Mouse (Mus musculus): ENCODE results near the gene Fstl4. TPM values are rescaled to one million over a fixed set of nuclear protein-coding genes. Genes with fewer than 3 reads are reported as not detected.

Fstl4 gene
- polyA plus RNA-seq, 1 experiment from 2014 or later: 9.1 TPM

GRCm38 (mm10) chr11:53057821-53058553, 293.6 kb downstream of the Fstl4 start:
- peak overlapping the region; percentile 18; the same call in 1 of the 2 replicates for H3K4me2 ChIP-seq

GRCm38 (mm10) chr11:53058557-53058956, 294.1 kb downstream of the Fstl4 start:
- 20% methylated on average over 7 of the region's 7 CpGs for WGBS (ENCODE audit: insufficient replicate concordance)
- peak overlapping the region; percentile 18; the same call in 1 of the 2 replicates for H3K4me2 ChIP-seq

More at GRCm38 (mm10) chr11:53057821-53058553, 293.6 kb downstream of the Fstl4 start:
- H3K4me3 ChIP-seq (ENCODE audit: low read depth, low read length): no peak overlapping the region
- H3K4me1 ChIP-seq (ENCODE audit: control insufficient read depth, insufficient read depth, low read length): peaks cover 10% of the 10 kb centered on the region
- no peaks in the 10 kb centered on the region for H3K27me3 ChIP-seq (ENCODE audit: control insufficient read depth, insufficient read depth, low read length)
- no peak overlapping the region for H3K27ac ChIP-seq (ENCODE audit: low read depth, low read length)
- no peaks in the 10 kb centered on the region for H3K36me3 ChIP-seq (ENCODE audit: control insufficient read depth, insufficient read depth, low read length)
- H3K9me3 ChIP-seq (replicated peaks; ENCODE audit: control insufficient read depth, low read length): no peaks in the 10 kb centered on the region
- no peak for ATAC-seq (replicated peaks; ENCODE audit: insufficient number of reproducible peaks, low FRiP score, low TSS enrichment)
- WGBS (ENCODE audit: insufficient replicate concordance): 51% methylated on average over 17 of the region's 17 CpGs
- no peak overlapping the region for H3K9ac ChIP-seq (ENCODE audit: low read depth, low read length)

GRCm38 (mm10) chr11:53067699-53068478, 303.5 kb downstream of the Fstl4 start:
- H3K4me2 ChIP-seq: no peak overlapping the region
- H3K36me3 ChIP-seq (ENCODE audit: control insufficient read depth, insufficient read depth, low read length): no peaks in the 10 kb centered on the region
- no peak overlapping the region for H3K27ac ChIP-seq (ENCODE audit: low read depth, low read length)
- H3K9ac ChIP-seq (ENCODE audit: low read depth, low read length): no peak overlapping the region
- no peak for ATAC-seq (replicated peaks; ENCODE audit: insufficient number of reproducible peaks, low FRiP score, low TSS enrichment)
- 47% methylated on average over 14 of the region's 14 CpGs for WGBS (ENCODE audit: insufficient replicate concordance)
- no peaks in the 10 kb centered on the region for H3K9me3 ChIP-seq (replicated peaks; ENCODE audit: control insufficient read depth, low read length)
- no peaks in the 10 kb centered on the region for H3K27me3 ChIP-seq (ENCODE audit: control insufficient read depth, insufficient read depth, low read length)
- no peak overlapping the region for H3K4me3 ChIP-seq (ENCODE audit: low read depth, low read length)
- H3K4me1 ChIP-seq (ENCODE audit: control insufficient read depth, insufficient read depth, low read length): peaks cover 7% of the 10 kb centered on the region; the same call in 1 of the 2 replicates

More at GRCm38 (mm10) chr11:53058557-53058956, 294.1 kb downstream of the Fstl4 start:
- Histone ChIP-seq H3K4me1 (ENCODE audit: control insufficient read depth, insufficient read depth, low read length) (peaks cover 10% of the 10 kb centered on the region), H3K9me3 (replicated peaks; ENCODE audit: control insufficient read depth, low read length) (no peaks in the 10 kb centered on the region), H3K27me3 (ENCODE audit: control insufficient read depth, insufficient read depth, low read length) (no peaks in the 10 kb centered on the region), H3K27ac (ENCODE audit: low read depth, low read length) (no peak overlapping the region), H3K4me3 (ENCODE audit: low read depth, low read length) (no peak overlapping the region), H3K36me3 (ENCODE audit: control insufficient read depth, insufficient read depth, low read length) (no peaks in the 10 kb centered on the region), H3K9ac (ENCODE audit: low read depth, low read length) (no peak overlapping the region)
- ATAC-seq (replicated peaks; ENCODE audit: insufficient number of reproducible peaks, low FRiP score, low TSS enrichment): no peak

- no peak overlapping the region for H3K27ac ChIP-seq (ENCODE audit: low read depth, low read length)
- no peak overlapping the region for H3K4me3 ChIP-seq (ENCODE audit: low read depth, low read length)
Observed at GRCm38 (mm10) chr11:53068479-53069065, 304.1 kb downstream of the Fstl4 start.

GRCm38 (mm10) chr11:53069751-53070150, 305.3 kb downstream of the Fstl4 start:
- no peak overlapping the region for H3K4me3 ChIP-seq (ENCODE audit: low read depth, low read length)
- H3K9me3 ChIP-seq (replicated peaks; ENCODE audit: control insufficient read depth, low read length): no peaks in the 10 kb centered on the region
- WGBS (ENCODE audit: insufficient replicate concordance): 68% methylated on average over 6 of the region's 6 CpGs
- ATAC-seq (replicated peaks; ENCODE audit: insufficient number of reproducible peaks, low FRiP score, low TSS enrichment): no peak
- H3K9ac ChIP-seq (ENCODE audit: low read depth, low read length): no peak overlapping the region
- no peak overlapping the region for H3K27ac ChIP-seq (ENCODE audit: low read depth, low read length)
- H3K36me3 ChIP-seq (ENCODE audit: control insufficient read depth, insufficient read depth, low read length): no peaks in the 10 kb centered on the region
- no peaks in the 10 kb centered on the region for H3K27me3 ChIP-seq (ENCODE audit: control insufficient read depth, insufficient read depth, low read length)
- H3K4me2 ChIP-seq: no peak overlapping the region
- peaks cover 7% of the 10 kb centered on the region; the same call in 1 of the 2 replicates for H3K4me1 ChIP-seq (ENCODE audit: control insufficient read depth, insufficient read depth, low read length)

More at GRCm38 (mm10) chr11:53068479-53069065, 304.1 kb downstream of the Fstl4 start:
- no peaks in the 10 kb centered on the region for H3K27me3 ChIP-seq (ENCODE audit: control insufficient read depth, insufficient read depth, low read length)
- peaks cover 7% of the 10 kb centered on the region; the same call in 1 of the 2 replicates for H3K4me1 ChIP-seq (ENCODE audit: control insufficient read depth, insufficient read depth, low read length)
- WGBS (ENCODE audit: insufficient replicate concordance): 46% methylated on average over 16 of the region's 16 CpGs
- no peak for ATAC-seq (replicated peaks; ENCODE audit: insufficient number of reproducible peaks, low FRiP score, low TSS enrichment)
- no peaks in the 10 kb centered on the region for H3K9me3 ChIP-seq (replicated peaks; ENCODE audit: control insufficient read depth, low read length)
- no peaks in the 10 kb centered on the region for H3K36me3 ChIP-seq (ENCODE audit: control insufficient read depth, insufficient read depth, low read length)
- no peak overlapping the region for H3K9ac ChIP-seq (ENCODE audit: low read depth, low read length)
- H3K4me2 ChIP-seq: no peak overlapping the region

- Histone ChIP-seq H3K4me1 (ENCODE audit: control insufficient read depth, insufficient read depth, low read length) (peaks cover 7% of the 10 kb centered on the region; the same call in 1 of the 2 replicates), H3K4me2 (no peak overlapping the region), H3K9ac (ENCODE audit: low read depth, low read length) (no peak overlapping the region), H3K4me3 (ENCODE audit: low read depth, low read length) (no peak overlapping the region), H3K9me3 (replicated peaks; ENCODE audit: control insufficient read depth, low read length) (no peaks in the 10 kb centered on the region; the same call in 1 of the 2 replicates), H3K27me3 (ENCODE audit: control insufficient read depth, insufficient read depth, low read length) (no peaks in the 10 kb centered on the region), H3K36me3 (ENCODE audit: control insufficient read depth, insufficient read depth, low read length) (no peaks in the 10 kb centered on the region), H3K27ac (ENCODE audit: low read depth, low read length) (no peak overlapping the region)
- ATAC-seq (replicated peaks; ENCODE audit: insufficient number of reproducible peaks, low FRiP score, low TSS enrichment): no peak
- 40% methylated on average over 1 of the region's 1 CpGs for WGBS (ENCODE audit: insufficient replicate concordance)
Observed at GRCm38 (mm10) chr11:53071602-53072001, 307.2 kb downstream of the Fstl4 start.

- no peaks in the 10 kb centered on the region for H3K36me3 ChIP-seq (ENCODE audit: control insufficient read depth, insufficient read depth, low read length)
- no peaks in the 10 kb centered on the region for H3K4me1 ChIP-seq (ENCODE audit: control insufficient read depth, insufficient read depth, low read length)
- H3K9ac ChIP-seq (ENCODE audit: low read depth, low read length): no peak overlapping the region
- 76% methylated on average over 7 of the region's 7 CpGs for WGBS (ENCODE audit: insufficient replicate concordance)
- no peak overlapping the region for H3K27ac ChIP-seq (ENCODE audit: low read depth, low read length)
- ATAC-seq (replicated peaks; ENCODE audit: insufficient number of reproducible peaks, low FRiP score, low TSS enrichment): no peak
- H3K4me2 ChIP-seq: no peak overlapping the region
- no peak overlapping the region for H3K4me3 ChIP-seq (ENCODE audit: low read depth, low read length)
- H3K27me3 ChIP-seq (ENCODE audit: control insufficient read depth, insufficient read depth, low read length): no peaks in the 10 kb centered on the region
- H3K9me3 ChIP-seq (replicated peaks; ENCODE audit: control insufficient read depth, low read length): peaks cover 5% of the 10 kb centered on the region
Observed at GRCm38 (mm10) chr11:53077641-53078040, 313.2 kb downstream of the Fstl4 start.

Measured in heart, embryonic 11.5 days (tissue).